Mouse (Mus musculus) brown adipose tissue, adult 24 weeks (tissue): ENCODE data around the gene Tufm. TPM values are rescaled to one million over a fixed set of nuclear protein-coding genes. Genes with fewer than 3 reads are reported as not detected.
"Not testable (repeated sequence)": the region's sequence is repeated elsewhere in the genome, so short reads cannot be mapped to it uniquely, and the experiment has no call there.

Experiments
- H3K27ac ChIP-seq: fragments of 200-500 bp; replicated peaks from 2 replicates; pipeline ENCODE4 v1.5.1; 2012; ENCODE audit warnings: low read depth, mild to moderate bottlenecking, low read length
- H3K4me1 ChIP-seq: fragments of 200-500 bp; 2 replicates; pipeline ENCODE4 v1.6.1; 2012; ENCODE audit warnings: low read length, mixed read lengths; ENCODE audit not compliant: control insufficient read depth, insufficient read depth, insufficient read length
- H3K4me3 ChIP-seq: fragments of 200-500 bp; 2 replicates; pipeline ENCODE4 v1.5.1; 2012; ENCODE audit warnings: low read depth, mild to moderate bottlenecking, low read length, moderate library complexity; ENCODE audit not compliant: insufficient read depth
- polyA plus RNA-seq: library from polyadenylated mRNA; stranded (reverse); fragments of >200 nt; gene quantifications from 2 replicates; pipeline ENCODE4 v1.2.4, GENCODE M21; 2012; ENCODE audit not compliant: missing spikeins, insufficient read depth, insufficient read length

Gene Tufm
- polyA plus RNA-seq, 1 experiment = 254 TPM

GRCm38 (mm10) chr7:126472713-126473112, 14.4 kb upstream of the Tufm start:
- Histone ChIP-seq H3K27ac (no peak overlapping the region), H3K4me3 (no peak overlapping the region; the same call in 1 of the 2 replicates)

GRCm38 (mm10) chr7:126473470-126474086, 13.6 kb upstream of the Tufm start:
- no peak overlapping the region for H3K27ac ChIP-seq
- H3K4me1 ChIP-seq = peaks cover 3% of the 10 kb centered on the region; the same call in 1 of the 2 replicates
- peak overlapping the region; percentile 98 for H3K4me3 ChIP-seq

More at GRCm38 (mm10) chr7:126472713-126473112, 14.4 kb upstream of the Tufm start:
- H3K4me1 ChIP-seq = peaks cover 3% of the 10 kb centered on the region; the same call in 1 of the 2 replicates

- Histone ChIP-seq H3K4me3 (peak overlapping the region; percentile 98), H3K4me1 (peaks cover 3% of the 10 kb centered on the region; the same call in 1 of the 2 replicates), H3K27ac (peak overlapping the region; percentile 44; the same call in 1 of the 2 replicates)
These were observed 12.6 kb upstream of the Tufm start for GRCm38 (mm10) chr7:126474486-126474955.

- Histone ChIP-seq H3K27ac (peak within 1 kb of the TSS; percentile 100), H3K4me1 (peaks cover 3% of the 10 kb centered on the region; the same call in 1 of the 2 replicates), H3K4me3 (peak within 1 kb of the TSS; percentile 98)
These were observed 12.1 kb upstream of the Tufm start, which contains the start of gene Sh2b1 for GRCm38 (mm10) chr7:126474993-126475581. Gene Sh2b1 (minus strand): TSS chr7:126475424.

GRCm38 (mm10) chr7:126481699-126482098, 5.5 kb upstream of the Tufm start:
- H3K27ac ChIP-seq = no peak overlapping the region
- no peaks in the 10 kb centered on the region for H3K4me1 ChIP-seq
- H3K4me3 ChIP-seq = no peak overlapping the region

GRCm38 (mm10) chr7:126482392-126482871, 4.7 kb upstream of the Tufm start:
- Histone ChIP-seq H3K4me1 (no peaks in the 10 kb centered on the region), H3K4me3 (peak overlapping the region; percentile 51), H3K27ac (peak overlapping the region; percentile 7; the same call in 1 of the 2 replicates)

- Histone ChIP-seq H3K27ac (peak overlapping the region; percentile 66), H3K4me3 (peak overlapping the region; percentile 84)
- not testable (repeated sequence) for H3K4me1 ChIP-seq
These were observed 640 bp downstream of the Tufm start for GRCm38 (mm10) chr7:126487617-126488385.

GRCm38 (mm10) chr7:126491005-126491404, 3.8 kb downstream of the Tufm start:
- Histone ChIP-seq H3K27ac (no peak overlapping the region), H3K4me1 (no peaks in the 10 kb centered on the region), H3K4me3 (no peak overlapping the region)

GRCm38 (mm10) chr7:126491973-126492372, 4.8 kb downstream of the Tufm start:
- Histone ChIP-seq H3K4me3 (no peak overlapping the region), H3K4me1 (no peaks in the 10 kb centered on the region), H3K27ac (no peak overlapping the region)

GRCm38 (mm10) chr7:126494120-126494519, 7.0 kb downstream of the Tufm start:
- Histone ChIP-seq H3K4me1 (no peaks in the 10 kb centered on the region), H3K4me3 (no peak overlapping the region), H3K27ac (no peak overlapping the region)

- Histone ChIP-seq H3K4me3 (no peak overlapping the region), H3K27ac (no peak overlapping the region), H3K4me1 (no peaks in the 10 kb centered on the region)
These were observed 9.3 kb downstream of the Tufm start for GRCm38 (mm10) chr7:126496475-126496874.

- Histone ChIP-seq H3K4me1 (no peaks in the 10 kb centered on the region), H3K27ac (no peak overlapping the region), H3K4me3 (no peak overlapping the region)
These were observed 10.8 kb downstream of the Tufm start for GRCm38 (mm10) chr7:126497966-126498365.

- Histone ChIP-seq H3K27ac (no peak overlapping the region), H3K4me1 (no peaks in the 10 kb centered on the region), H3K4me3 (no peak overlapping the region)
These were observed 12.3 kb downstream of the Tufm start for GRCm38 (mm10) chr7:126499416-126499815.

GRCm38 (mm10) chr7:126501684-126502022, 14.5 kb downstream of the Tufm start:
- peak overlapping the region; percentile 46; the same call in 1 of the 2 replicates for H3K27ac ChIP-seq
- peak overlapping the region; percentile 84 for H3K4me3 ChIP-seq

More at GRCm38 (mm10) chr7:126501684-126502022, 14.5 kb downstream of the Tufm start:
- H3K4me1 ChIP-seq = no peaks in the 10 kb centered on the region
